Mouse (Mus musculus) ovary, postnatal 36 days (tissue): ENCODE measurements around the gene Ahdc1.

Source experiments
- DNase-seq: peaks from one replicate; pipeline ENCODE4 v3.0.0; 2022; ENCODE audit warnings: low spot score, mixed read lengths

The Ahdc1 gene

GRCm38 (mm10) chr4:133011028-133011820 is at the start of gene Ahdc1:
TSS of gene Ahdc1 (plus strand) at chr4:133011260.
- peak; percentile 92 for DNase-seq

GRCm38 (mm10) chr4:132961866-132962265 is 49.2 kb upstream of the Ahdc1 start:
- DNase-seq: no peak

GRCm38 (mm10) chr4:132962628-132963027 is 48.4 kb upstream of the Ahdc1 start:
- DNase-seq: no peak

- DNase-seq: no peak
Observed at GRCm38 (mm10) chr4:132963436-132963835, 47.6 kb upstream of the Ahdc1 start.

GRCm38 (mm10) chr4:132964064-132964463 is 47.0 kb upstream of the Ahdc1 start:
- no peak for DNase-seq

- DNase-seq: no peak
Observed at GRCm38 (mm10) chr4:132964473-132964872, 46.6 kb upstream of the Ahdc1 start.

- DNase-seq: no peak
Observed at GRCm38 (mm10) chr4:132968105-132968938, 42.7 kb upstream of the Ahdc1 start.

GRCm38 (mm10) chr4:132971601-132972000 is 39.5 kb upstream of the Ahdc1 start:
- DNase-seq: no peak

GRCm38 (mm10) chr4:132972101-132972500 is 39.0 kb upstream of the Ahdc1 start:
- no peak for DNase-seq

- no peak for DNase-seq
Observed at GRCm38 (mm10) chr4:132972556-132972955, 38.5 kb upstream of the Ahdc1 start.

GRCm38 (mm10) chr4:132973186-132973585 is 37.9 kb upstream of the Ahdc1 start:
- DNase-seq: no peak

- no peak for DNase-seq
Observed at GRCm38 (mm10) chr4:132973814-132974398, 37.2 kb upstream of the Ahdc1 start, which contains the start of gene Fgr. TSS of gene Fgr (plus strand) at chr4:132974095.

GRCm38 (mm10) chr4:132974904-132975303 is 36.2 kb upstream of the Ahdc1 start:
- DNase-seq: peak; percentile 81

GRCm38 (mm10) chr4:132975791-132976190 is 35.3 kb upstream of the Ahdc1 start:
- DNase-seq: no peak

GRCm38 (mm10) chr4:132976729-132977128 is 34.3 kb upstream of the Ahdc1 start:
- DNase-seq: no peak

GRCm38 (mm10) chr4:132977597-132977996 is 33.5 kb upstream of the Ahdc1 start:
- no peak for DNase-seq

- no peak for DNase-seq
Observed at GRCm38 (mm10) chr4:132979186-132979585, 31.9 kb upstream of the Ahdc1 start.

GRCm38 (mm10) chr4:132981621-132982020 is 29.4 kb upstream of the Ahdc1 start:
- DNase-seq: no peak

- DNase-seq: no peak
Observed at GRCm38 (mm10) chr4:132982999-132983398, 28.1 kb upstream of the Ahdc1 start.

- DNase-seq: peak; percentile 39
Observed at GRCm38 (mm10) chr4:132983664-132984512, 27.2 kb upstream of the Ahdc1 start.

GRCm38 (mm10) chr4:132988581-132989355 is 22.3 kb upstream of the Ahdc1 start:
- DNase-seq: no peak
